Mouse (Mus musculus) cortical plate, adult 2 months (tissue): Measurements from ENCODE around the gene Dpy19l1. TPM values are rescaled to one million over a fixed set of nuclear protein-coding genes. Genes with fewer than 3 reads are reported as not detected.

Experiments
- H3K27ac ChIP-seq: fragments of 200-500 bp; 2 replicates; pipeline ENCODE4 v1.5.1; 2012; ENCODE audit warnings: low read length, control low read depth, inconsistent platforms; ENCODE audit not compliant: insufficient read depth
- H3K4me1 ChIP-seq: fragments of 200-500 bp; 2 replicates; pipeline ENCODE4 v1.6.1; 2011; ENCODE audit warnings: low read length; ENCODE audit not compliant: control insufficient read depth, insufficient read depth
- H3K4me3 ChIP-seq: fragments of 200-500 bp; 2 replicates; pipeline ENCODE4 v1.5.1; 2011; ENCODE audit warnings: mild to moderate bottlenecking, low read length, control low read depth; ENCODE audit not compliant: insufficient read depth
- CTCF ChIP-seq: fragments of 200-500 bp; IDR thresholded peaks from 2 replicates; pipeline ENCODE4 v1.5.1; 2011; ENCODE audit warnings: mild to moderate bottlenecking, control low read depth, low read length; ENCODE audit not compliant: insufficient read depth; ENCODE audit errors: extremely low read depth
- POLR2A ChIP-seq: fragments of 200-500 bp; IDR thresholded peaks from 2 replicates; pipeline ENCODE4 v1.6.1; 2011; ENCODE audit warnings: mild to moderate bottlenecking, low read length, control low read depth; ENCODE audit not compliant: insufficient read depth; ENCODE audit errors: extremely low read depth
- polyA plus RNA-seq: library from polyadenylated mRNA; depleted of rRNA; stranded (reverse); fragments of >200 nt; gene quantifications from 2 replicates; pipeline ENCODE4 v1.2.3, GENCODE M21; 2012; rRNA removed

Dpy19l1 gene
- 80.4 and 81.5 TPM in 2 replicates for polyA plus RNA-seq

DNA sequence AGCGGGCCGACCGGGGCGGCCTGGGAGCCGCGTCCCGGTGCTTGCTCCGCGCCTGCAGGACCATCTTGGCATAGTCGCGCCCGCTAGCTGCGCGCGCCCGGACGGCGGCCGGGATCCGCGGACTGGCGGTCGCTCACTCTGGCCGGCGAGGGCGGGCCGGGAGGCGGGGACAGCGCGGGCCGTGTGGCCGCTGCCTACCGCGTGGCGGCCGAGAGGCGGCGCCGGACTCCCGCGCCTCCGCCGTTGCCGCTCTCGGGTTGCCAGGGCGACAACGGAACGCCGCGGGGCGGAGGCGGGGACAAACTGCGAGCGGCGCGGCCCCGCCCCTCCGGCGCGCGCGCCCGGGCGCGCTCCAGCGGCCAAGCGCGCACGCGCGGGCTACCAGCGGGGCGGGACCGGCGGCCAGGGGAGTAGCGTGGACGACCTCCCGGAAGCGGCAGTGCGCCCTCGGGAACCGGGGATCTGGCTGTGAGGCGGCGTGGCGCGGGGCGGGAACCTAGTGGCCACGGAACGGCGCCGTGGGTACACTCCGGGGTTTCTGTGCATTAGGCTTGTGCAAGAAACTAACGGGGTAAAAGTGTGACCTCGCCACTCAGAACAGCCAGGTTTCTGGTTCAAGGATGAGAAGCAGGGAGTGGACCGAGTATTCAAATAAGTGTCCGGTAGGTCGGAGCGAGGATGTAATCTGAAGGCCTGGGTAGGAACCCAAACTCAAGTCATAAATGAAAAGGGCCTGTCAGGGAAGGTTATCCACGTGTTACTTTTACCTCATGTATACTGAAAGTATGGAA is at the start of gene Dpy19l1:
Gene Dpy19l1 (minus strand): TSS at position 74 of the 791 bp plus-strand sequence.
- H3K27ac ChIP-seq, result peak within 1 kb of the TSS; percentile 93; the same call in 1 of the 2 replicates
- 0 out of 2 replicates have a peak, but pooled peaks cover 2% of the 10 kb centered on the region for H3K4me1 ChIP-seq
- peak within 1 kb of the TSS; percentile 99 for H3K4me3 ChIP-seq
- TF ChIP-seq POLR2A, result peak; percentile 37; the same call in 1 of the 2 replicates
- TF ChIP-seq CTCF, result no peak

DNA sequence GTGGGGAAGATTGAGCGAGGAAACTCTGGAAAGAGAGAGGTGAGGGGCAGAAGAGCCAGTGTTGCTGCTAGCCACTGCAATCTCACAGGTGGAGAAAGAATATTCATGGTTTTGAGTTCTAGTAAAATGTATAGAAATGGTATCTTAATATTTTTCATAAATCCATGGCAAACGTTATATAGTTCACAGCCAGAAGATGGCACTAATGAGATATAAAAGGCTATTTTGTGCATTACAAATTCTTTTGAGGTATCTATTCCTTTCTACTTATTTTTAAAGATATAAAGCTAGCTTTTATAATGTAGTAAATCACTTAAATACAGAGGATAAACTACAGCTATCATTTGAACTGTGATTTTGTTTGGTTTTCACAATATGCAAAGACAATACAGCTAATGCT is 35.2 kb upstream of the Dpy19l1 start:
- H3K4me3 ChIP-seq, result no peak overlapping the region
- TF ChIP-seq CTCF, result no peak
- no peak for TF ChIP-seq POLR2A
- H3K27ac ChIP-seq, result no peak overlapping the region
- H3K4me1 ChIP-seq, result no peaks in the 10 kb centered on the region

DNA sequence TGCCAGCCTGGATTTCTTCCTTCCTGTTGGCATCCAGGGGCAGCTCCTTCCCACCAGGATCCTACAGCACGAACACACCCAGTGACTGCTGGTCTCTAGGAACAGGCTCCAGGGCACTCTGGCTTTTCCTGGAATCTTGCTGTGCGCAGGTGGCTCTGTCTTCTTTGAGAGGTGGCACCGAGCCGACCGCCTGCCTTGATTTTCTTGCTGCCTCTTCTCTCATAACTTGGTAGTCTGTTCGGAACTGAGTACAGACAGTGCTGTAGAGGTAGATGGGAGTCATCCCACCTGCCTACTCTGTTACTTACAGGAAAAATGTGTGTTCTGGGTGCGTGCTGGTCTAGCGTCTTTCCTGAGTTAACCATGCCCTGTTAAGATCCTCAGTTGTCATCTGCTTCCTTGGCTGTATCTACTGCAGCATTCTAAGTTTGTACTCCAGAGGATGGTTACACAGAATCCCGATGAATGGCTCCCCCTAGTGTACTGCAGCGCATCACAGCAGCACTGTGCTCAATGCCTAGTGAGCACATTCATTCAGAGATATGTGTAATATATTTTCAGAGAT is 13.7 kb upstream of the Dpy19l1 start:
- H3K4me3 ChIP-seq, result no peak overlapping the region
- H3K27ac ChIP-seq, result no peak overlapping the region
- H3K4me1 ChIP-seq, result no peaks in the 10 kb centered on the region; the same call in 1 of the 2 replicates
- TF ChIP-seq CTCF (peak; percentile 97), POLR2A (no peak)

DNA sequence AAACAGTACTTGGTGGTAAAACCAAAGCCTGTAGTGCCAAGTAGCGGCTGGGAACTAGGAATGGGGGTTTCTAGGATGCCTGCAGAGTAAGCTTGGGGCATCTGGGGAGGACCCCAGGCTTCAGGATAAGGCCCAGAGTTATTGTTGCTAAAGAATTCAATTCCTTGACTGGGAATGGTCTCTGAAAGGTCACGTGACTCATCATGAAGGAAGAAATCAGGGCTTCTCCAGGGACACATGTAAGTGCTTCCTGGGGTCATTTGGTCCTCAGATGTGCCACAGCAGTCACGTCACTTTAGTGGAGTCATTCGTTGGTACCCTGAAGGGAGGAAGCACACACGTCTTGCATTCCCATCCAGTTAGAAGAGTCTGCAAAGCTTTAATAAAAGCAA is 11.1 kb upstream of the Dpy19l1 start:
- no peaks in the 10 kb centered on the region; the same call in 1 of the 2 replicates for H3K4me1 ChIP-seq
- no peak for TF ChIP-seq CTCF
- TF ChIP-seq POLR2A, result no peak

DNA sequence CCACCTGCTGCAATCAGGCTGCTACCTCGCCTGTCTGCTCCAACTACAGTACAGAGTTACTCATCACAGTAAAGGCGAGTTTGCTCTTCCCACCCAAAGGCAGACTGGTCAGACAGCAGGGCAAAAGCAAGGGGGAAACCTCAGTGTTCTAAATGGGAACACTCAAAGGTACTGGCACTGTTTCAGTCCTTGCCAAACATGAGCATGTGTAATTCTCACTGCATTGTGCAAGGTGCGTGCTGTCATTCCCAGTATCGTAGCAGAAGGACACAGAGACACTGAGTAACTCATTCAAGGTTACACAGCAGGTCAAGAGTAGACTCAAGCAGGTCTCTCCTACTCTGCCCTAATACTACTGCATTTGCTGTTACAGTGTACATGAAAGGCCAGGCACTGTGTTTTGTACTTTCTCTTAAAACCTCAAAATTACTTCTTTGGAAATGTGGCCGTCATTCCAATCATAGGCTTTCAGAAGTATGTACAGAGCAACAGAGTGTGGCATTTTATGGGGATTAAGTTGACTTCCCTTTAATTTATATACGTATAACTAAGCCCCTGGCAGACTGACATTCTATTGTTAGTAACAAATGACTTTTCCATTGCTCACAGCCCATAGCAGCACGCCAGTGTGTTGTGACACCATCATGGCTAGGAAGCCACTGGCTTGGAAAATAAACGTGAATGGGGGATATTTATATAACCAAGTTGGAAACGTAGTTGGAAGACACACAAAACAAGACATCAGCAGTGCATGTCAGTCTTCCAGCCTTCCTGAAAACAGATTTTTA is 10.5 kb upstream of the Dpy19l1 start:
- H3K4me1 ChIP-seq, result no peaks in the 10 kb centered on the region; the same call in 1 of the 2 replicates
- H3K27ac ChIP-seq, result no peak overlapping the region
- no peak for TF ChIP-seq POLR2A
- TF ChIP-seq CTCF, result no peak
- H3K4me3 ChIP-seq, result no peak overlapping the region

More for the DNA sequence above, 11.1 kb upstream of the Dpy19l1 start:
- H3K27ac ChIP-seq, result no peak overlapping the region
- H3K4me3 ChIP-seq, result no peak overlapping the region

DNA sequence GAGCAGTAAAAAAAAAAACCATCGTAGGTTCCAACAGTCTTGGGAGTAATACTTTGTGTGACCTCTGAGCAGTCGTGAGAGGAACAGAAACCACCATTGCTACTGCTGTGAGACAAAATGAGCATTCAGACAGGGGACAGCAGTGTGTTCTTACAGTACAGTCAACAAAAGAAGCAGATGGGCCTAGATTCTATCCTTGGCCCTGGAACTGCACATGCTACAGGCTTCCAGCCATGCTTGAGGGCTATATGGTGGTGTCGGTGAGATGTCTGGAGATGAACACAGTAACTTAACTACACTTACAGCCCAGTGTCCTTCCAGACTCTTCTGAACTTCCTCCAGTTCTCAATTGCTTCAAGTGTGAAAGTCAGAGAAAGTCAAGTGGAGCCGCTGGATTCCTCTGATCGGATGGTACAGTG is 9.2 kb upstream of the Dpy19l1 start:
- no peak for TF ChIP-seq CTCF
- no peak for TF ChIP-seq POLR2A

DNA sequence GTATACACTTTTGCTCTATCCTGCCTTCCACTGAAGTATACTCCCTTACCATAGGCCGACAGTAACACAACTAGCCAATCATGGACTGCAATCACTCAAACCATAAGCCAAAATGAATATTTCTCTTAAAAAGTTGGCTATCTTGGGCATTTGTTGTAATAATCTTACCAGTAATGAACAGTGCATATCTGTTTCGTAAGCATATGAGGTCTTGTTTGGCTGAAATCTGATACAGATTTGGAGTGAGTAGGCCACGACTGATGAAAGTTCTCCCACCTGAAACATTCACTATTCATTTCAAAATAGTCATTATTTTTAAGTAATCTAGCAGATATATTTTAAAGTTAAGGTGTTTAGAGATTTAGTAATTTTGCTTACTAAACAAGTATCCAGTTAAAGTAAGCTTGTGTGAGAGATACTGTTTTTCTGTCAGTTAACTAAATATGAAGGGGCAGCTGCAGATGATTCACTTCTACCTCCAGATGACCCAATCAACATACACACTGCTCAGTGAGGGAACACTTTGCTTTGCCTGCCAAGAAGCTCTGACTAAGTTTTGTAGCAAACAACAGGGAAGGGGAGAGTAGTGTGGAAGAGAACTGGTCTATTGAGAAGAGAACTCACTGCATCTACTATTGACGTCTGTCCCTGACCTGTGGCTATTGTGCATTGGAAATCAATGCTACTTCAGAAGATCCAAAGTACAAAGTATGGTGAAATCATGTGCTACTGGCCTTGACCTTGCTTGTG is 8.6 kb upstream of the Dpy19l1 start:
- H3K27ac ChIP-seq, result no peak overlapping the region
- no peaks in the 10 kb centered on the region; the same call in 1 of the 2 replicates for H3K4me1 ChIP-seq
- TF ChIP-seq CTCF (no peak), POLR2A (no peak)
- H3K4me3 ChIP-seq, result no peak overlapping the region

More for the DNA sequence above, 9.2 kb upstream of the Dpy19l1 start:
- Histone ChIP-seq H3K27ac (no peak overlapping the region), H3K4me1 (no peaks in the 10 kb centered on the region; the same call in 1 of the 2 replicates), H3K4me3 (no peak overlapping the region)

DNA sequence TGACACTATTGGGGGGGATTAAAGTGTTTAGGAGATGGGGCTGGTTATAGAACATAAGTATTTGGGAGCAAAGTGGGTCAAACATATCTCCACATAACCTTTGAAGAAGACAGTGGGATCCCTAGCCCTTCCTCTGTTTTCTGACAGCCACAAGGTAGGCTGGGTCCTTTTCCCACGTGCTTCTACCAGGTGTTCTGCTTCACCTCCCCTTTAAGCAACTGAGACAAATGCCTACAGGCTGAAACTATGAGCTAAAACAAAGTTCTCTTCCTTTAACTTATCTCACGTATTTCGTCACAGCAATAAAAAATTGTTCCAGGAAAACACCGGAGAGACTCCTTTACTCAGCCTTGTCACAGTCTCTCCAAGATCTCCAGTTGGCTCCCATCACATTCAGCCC is 5.9 kb upstream of the Dpy19l1 start:
- Histone ChIP-seq H3K27ac (no peak overlapping the region), H3K4me1 (no peaks in the 10 kb centered on the region; the same call in 1 of the 2 replicates), H3K4me3 (no peak overlapping the region)
- no peak for TF ChIP-seq POLR2A
- TF ChIP-seq CTCF, result no peak

DNA sequence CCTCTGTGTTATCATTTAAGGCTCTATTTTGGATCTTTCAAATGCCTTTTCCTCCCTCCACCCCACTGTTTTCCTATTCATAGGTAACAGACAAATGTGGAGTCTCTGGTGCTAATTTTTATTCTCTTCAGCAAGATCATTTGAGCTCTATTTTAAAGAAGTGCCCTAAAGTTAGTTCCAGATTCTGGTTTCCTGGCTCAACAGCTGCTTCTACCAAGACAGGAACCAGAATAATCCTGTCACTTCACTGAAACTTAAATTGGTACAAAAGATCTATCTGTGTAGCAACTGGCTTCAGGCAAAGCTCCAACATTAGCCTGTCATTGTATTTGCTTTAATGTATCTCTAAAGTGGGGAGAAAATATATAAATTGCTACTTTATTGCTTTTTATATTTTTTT is 3.6 kb upstream of the Dpy19l1 start:
- Histone ChIP-seq H3K4me3 (no peak overlapping the region), H3K27ac (no peak overlapping the region), H3K4me1 (no peaks in the 10 kb centered on the region)
- TF ChIP-seq CTCF, result no peak
- no peak for TF ChIP-seq POLR2A
